Mouse (Mus musculus): ENCODE data around the gene Nmrk2.

DNA sequence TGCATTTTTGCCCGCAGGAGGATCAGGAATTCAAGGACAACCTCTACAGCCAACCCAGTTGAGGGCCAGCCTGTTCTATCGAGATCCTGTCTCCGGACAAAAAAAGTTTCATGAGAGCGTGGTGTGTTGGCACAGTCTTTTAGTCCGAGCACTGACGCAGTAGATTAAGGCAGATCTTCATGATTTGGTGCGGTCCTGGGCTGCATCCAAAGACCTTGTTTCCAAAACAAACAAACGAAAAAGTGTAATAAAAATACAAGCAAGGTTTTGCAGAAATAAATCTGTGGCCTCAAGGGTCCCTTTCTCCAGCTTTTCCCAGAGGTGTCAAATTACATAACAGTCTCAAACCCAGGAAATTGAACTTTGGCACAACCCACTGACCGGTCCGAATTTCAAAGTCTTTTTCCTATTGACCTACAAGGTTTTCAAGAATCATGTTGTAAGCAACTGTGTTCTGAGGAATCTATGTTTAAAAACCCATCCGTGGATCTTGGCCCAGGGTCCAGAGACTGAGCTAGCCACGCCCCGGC, 25.9 kb downstream of the Nmrk2 start:
- TF ChIP-seq CTCF (IDR thresholded peaks at IDR 0.05; ENCODE audit: low read depth) (no peak), EP300 (IDR thresholded peaks at IDR 0.05; ENCODE audit: low read depth) (no peak)
